In genomic region chr13:46845456-46845855, GRCm38 (mm10) we compare ENCODE assay signal across 24 mouse cellular contexts.
DNase-seq lines count a peak whose midpoint lies in the region; ATAC-seq lines count a peak whose summit lies in the region.
"Had no signal": no experiment of that assay in that cellular context is flagged by ENCODE, and none has a peak within 500 bp of the region (broad histone marks: within the 10 kb centered on the region; RNA-seq: fewer than 3 reads in every experiment).

No protein-coding gene starts in this region.

- no peak overlapping the region for H3K4me2 ChIP-seq in lung, embryonic 16.5 days (ENCODE audit: low read depth, low read length)
- H3K4me2 ChIP-seq: embryonic facial prominence, embryonic 13.5 days; embryonic facial prominence, embryonic 15.5 days; forebrain, embryonic 12.5 days had no signal

- no peak overlapping the region for H3K27ac ChIP-seq in heart, embryonic 10.5 days
- peak overlapping the region; percentile 8; the same call in 1 of the 2 replicates for H3K27ac ChIP-seq in lung, embryonic 16.5 days (ENCODE audit: low read length)
- H3K27ac ChIP-seq: embryonic facial prominence, embryonic 13.5 days; embryonic facial prominence, embryonic 15.5 days; forebrain, embryonic 10.5 days; forebrain, embryonic 12.5 days had no signal

- H3K4me1 ChIP-seq in heart, embryonic 10.5 days, result peaks cover 10% of the 10 kb centered on the region; the same call in 1 of the 2 replicates
- H3K4me1 ChIP-seq in lung, embryonic 16.5 days (replicated peaks; ENCODE audit: control insufficient read depth, insufficient read depth, low read length), result peaks cover 2% of the 10 kb centered on the region; the same call in 1 of the 2 replicates
- H3K4me1 ChIP-seq: forebrain, embryonic 10.5 days had no signal

- no peak overlapping the region for H3K4me3 ChIP-seq in heart, embryonic 10.5 days
- H3K4me3 ChIP-seq in lung, embryonic 16.5 days (ENCODE audit: low read length), result no peak overlapping the region
- H3K4me3 ChIP-seq: embryonic facial prominence, embryonic 13.5 days; embryonic facial prominence, embryonic 15.5 days; erythroblast, embryonic 14.5 days; forebrain, embryonic 10.5 days; forebrain, embryonic 12.5 days had no signal

- 0 out of 2 replicates have a peak, but pooled peaks cover 7% of the 10 kb centered on the region for H3K36me3 ChIP-seq in heart, embryonic 10.5 days
- H3K36me3 ChIP-seq in lung, embryonic 16.5 days (ENCODE audit: control insufficient read depth, insufficient read depth, low read length), result no peaks in the 10 kb centered on the region
- H3K36me3 ChIP-seq: embryonic facial prominence, embryonic 13.5 days; embryonic facial prominence, embryonic 15.5 days; forebrain, embryonic 10.5 days; G1E had no signal

- H3K9ac ChIP-seq in lung, embryonic 16.5 days (ENCODE audit: low read length), result no peak overlapping the region
- H3K9ac ChIP-seq: embryonic facial prominence, embryonic 13.5 days; embryonic facial prominence, embryonic 15.5 days; forebrain, embryonic 12.5 days had no signal

- ATAC-seq in lung, embryonic 16.5 days (ENCODE audit: low read depth), result peak; percentile 63; the same call in 1 of the 2 replicates
- ATAC-seq: activated CD4-positive, CD25-positive, alpha-beta regulatory T cell, adult 4 months; CD4-positive, CD25-positive, alpha-beta regulatory T cell, adult 4 months; forebrain, embryonic 14.5 days; forebrain, embryonic 16.5 days; Patski had no signal

- peak; percentile 72 for DNase-seq in heart, adult 11 months
- DNase-seq in heart, embryonic 10.5 days (ENCODE audit: low spot score), result no peak
- no peak for DNase-seq in lung, adult 18-20 months
- peak; percentile 13 for DNase-seq in thymus, postnatal 0 days (ENCODE audit: low spot score)
- no peak for DNase-seq in thymus, postnatal 10 days (ENCODE audit: low spot score in 2 of 2)
- no peak for DNase-seq in B cell, adult 2 months
- DNase-seq: adrenal gland, adult 8-10 months; adrenal gland, postnatal 14 days; adrenal gland, postnatal 36 days; cerebellum, adult 9-10 months; embryo, embryonic 11 days had no signal

- H3K27me3 ChIP-seq in heart, embryonic 10.5 days (ENCODE audit: insufficient read depth, poor library complexity, severe bottlenecking), result no peaks in the 10 kb centered on the region
- no peaks in the 10 kb centered on the region for H3K27me3 ChIP-seq in lung, embryonic 16.5 days (ENCODE audit: control insufficient read depth, insufficient read depth, low read depth, low read length)
- H3K27me3 ChIP-seq: CH12.LX; embryonic facial prominence, embryonic 13.5 days; embryonic facial prominence, embryonic 15.5 days; forebrain, embryonic 12.5 days; Patski had no signal

- H3K9me3 ChIP-seq in heart, embryonic 10.5 days, result no peaks in the 10 kb centered on the region
- H3K9me3 ChIP-seq in lung, embryonic 16.5 days (ENCODE audit: control insufficient read depth, low read length), result no peaks in the 10 kb centered on the region
- H3K9me3 ChIP-seq: embryonic facial prominence, embryonic 13.5 days; embryonic facial prominence, embryonic 15.5 days; forebrain, embryonic 10.5 days; forebrain, embryonic 12.5 days; G1E had no signal

- WGBS in heart, embryonic 10.5 days, result 87% methylated on average over 9 of the region's 9 CpGs
- WGBS in lung, embryonic 16.5 days, result 43% methylated on average over 9 of the region's 9 CpGs

Comparison
In these comparisons a context has a peak if more than half of its experiments do, and no peak if none do; other contexts are left out.
1. DNase-seq: peak in heart, adult 11 months (single experiment) and thymus, postnatal 0 days (single experiment); none in heart, embryonic 10.5 days (single experiment), lung, adult 18-20 months (0 of 2), thymus, postnatal 10 days (0 of 2) and B cell, adult 2 months (0 of 2).